Mouse (Mus musculus) gastrocnemius, postnatal 10 days (tissue): Measurements from ENCODE around the gene Mnat1. TPM values are rescaled to one million over a fixed set of nuclear protein-coding genes. Genes with fewer than 3 reads are reported as not detected.
A peak's percentile ranks its signal among the peaks of the same experiment; 100 is the strongest.

Experiments used
- DNase-seq: peaks from one replicate; pipeline ENCODE4 v3.0.0; 2021; ENCODE audit warnings: mixed read lengths
- total RNA-seq, 2 experiments: library from RNA; stranded (reverse); gene quantifications; 2 replicates each; pipeline ENCODE4 v1.2.3; 2021

Mnat1 gene
- total RNA-seq, 2 experiments from 2014 or later: 24.0 to 29.2 TPM

GRCm38 (mm10) chr12:73231552-73231951 is 108.0 kb downstream of the Mnat1 start:
- DNase-seq: no peak

DNA sequence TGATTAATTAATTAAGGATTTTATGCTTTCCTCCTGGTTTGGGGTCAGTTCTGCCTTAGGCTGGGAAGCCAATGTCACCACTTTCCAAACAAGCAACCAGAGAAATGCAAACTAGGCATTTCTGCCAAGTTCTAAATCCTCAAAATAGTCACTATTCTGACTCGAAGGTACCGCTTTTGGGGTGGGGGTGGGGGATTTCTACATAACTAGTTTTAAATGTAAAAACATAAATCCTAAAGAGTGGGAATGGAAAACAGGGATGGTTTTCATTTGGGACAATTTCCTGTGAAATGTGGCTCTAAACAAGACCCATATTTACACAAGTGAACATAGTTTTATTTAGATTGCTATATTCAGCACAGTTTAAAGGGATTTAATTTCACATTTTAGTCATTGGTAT is 109.1 kb downstream of the Mnat1 start:
- DNase-seq: no peak

GRCm38 (mm10) chr12:73241960-73242359 is 118.4 kb downstream of the Mnat1 start:
- DNase-seq: peak; percentile 48

DNA sequence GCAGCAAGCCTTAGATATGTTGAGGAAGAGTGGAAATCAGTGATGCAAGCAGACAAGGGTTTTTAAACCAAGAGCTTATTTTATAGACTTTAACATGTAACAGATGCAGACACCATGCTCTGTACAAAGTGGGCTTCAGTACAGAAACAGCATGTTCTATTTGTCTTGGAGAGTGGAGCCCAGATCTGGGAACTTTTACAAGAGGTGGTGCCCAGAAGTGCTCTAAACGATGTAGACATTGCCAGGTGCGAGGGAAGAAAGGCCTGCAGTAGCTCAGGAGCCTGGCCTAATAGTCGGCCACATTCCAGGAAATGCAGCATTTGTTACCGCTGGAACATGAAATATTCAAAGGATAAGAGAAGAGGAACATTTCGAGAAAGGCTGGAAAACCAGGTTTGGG is 122.2 kb downstream of the Mnat1 start:
- DNase-seq: no peak

- DNase-seq: no peak
These were observed 131.5 kb downstream of the Mnat1 start for GRCm38 (mm10) chr12:73255006-73255405.

GRCm38 (mm10) chr12:73259269-73259668 is 135.8 kb downstream of the Mnat1 start:
- no peak for DNase-seq

GRCm38 (mm10) chr12:73260339-73260738 is 136.8 kb downstream of the Mnat1 start:
- DNase-seq: no peak

GRCm38 (mm10) chr12:73265381-73265978 is 142.0 kb downstream of the Mnat1 start:
- no peak for DNase-seq

GRCm38 (mm10) chr12:73266597-73266996 is 143.1 kb downstream of the Mnat1 start:
- DNase-seq: no peak

- DNase-seq: no peak
These were observed 145.0 kb downstream of the Mnat1 start for GRCm38 (mm10) chr12:73268497-73268896.

DNA sequence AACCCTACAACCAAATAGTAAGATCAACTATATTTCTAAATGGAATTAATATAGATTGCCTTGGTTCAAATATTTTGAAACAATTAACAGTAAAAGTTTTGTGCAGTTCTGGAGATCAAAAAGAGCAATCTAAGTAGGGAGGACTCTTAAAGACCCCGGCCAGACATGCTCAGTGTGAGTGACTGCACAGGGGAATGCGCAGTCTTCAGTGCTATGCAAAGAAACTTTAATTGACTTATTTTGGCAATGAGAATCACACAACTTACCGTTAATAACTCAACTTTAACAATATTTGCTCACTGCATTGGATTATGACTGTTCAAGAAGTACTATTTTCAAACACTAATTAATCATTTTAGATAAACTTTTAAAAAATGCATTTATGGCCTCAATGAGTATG is 146.0 kb downstream of the Mnat1 start:
- DNase-seq: no peak

GRCm38 (mm10) chr12:73269933-73270332 is 146.4 kb downstream of the Mnat1 start:
- DNase-seq: no peak

GRCm38 (mm10) chr12:73274921-73275320 is 151.4 kb downstream of the Mnat1 start:
- no peak for DNase-seq

DNA sequence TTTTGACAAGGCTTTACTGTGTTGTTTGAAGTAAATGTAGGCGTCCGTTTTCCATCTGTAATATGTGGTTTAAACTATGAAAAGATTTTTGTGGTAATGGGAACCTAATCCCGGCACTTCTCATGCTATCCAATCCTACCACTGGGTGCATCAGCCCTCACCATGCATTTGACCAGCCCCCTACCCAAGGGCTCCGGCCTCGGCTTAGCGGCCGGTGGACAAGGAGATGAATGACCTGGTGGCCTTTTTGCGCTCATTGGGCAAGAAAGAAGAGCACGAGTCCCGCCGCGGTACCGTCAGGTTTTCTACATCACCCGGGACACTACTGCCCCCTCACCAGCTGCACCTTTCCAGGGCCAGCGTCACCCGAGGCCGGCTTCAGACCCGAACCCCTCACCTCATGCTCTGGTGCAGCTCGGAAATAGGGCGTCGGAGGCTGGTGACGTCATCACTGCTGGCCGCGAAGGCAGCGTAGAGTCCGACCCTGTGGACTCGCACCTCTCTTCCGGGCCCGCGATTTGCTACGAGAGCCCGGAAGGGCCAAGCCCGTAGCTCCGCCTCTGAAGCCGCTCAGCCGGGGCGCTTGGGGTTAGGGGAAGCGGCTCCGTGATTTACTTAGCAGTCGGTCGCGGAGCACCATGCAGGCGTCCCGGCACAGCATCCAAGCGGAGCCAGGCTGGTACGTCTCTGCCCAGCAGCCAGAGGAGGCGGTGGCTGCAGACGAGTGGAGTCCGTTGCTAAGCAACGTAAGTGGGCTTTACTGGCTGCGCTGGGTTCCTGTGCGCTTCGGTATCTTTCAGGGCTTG is 163.0 kb downstream of the Mnat1 start, which contains the start of the genes Trmt5 and Slc38a6:
TSS of gene Trmt5 (minus strand) at position 424 of the 806 bp plus-strand sequence.
TSS of gene Slc38a6 (plus strand) at position 493 of the 806 bp plus-strand sequence.
- DNase-seq: peak; percentile 89

DNA sequence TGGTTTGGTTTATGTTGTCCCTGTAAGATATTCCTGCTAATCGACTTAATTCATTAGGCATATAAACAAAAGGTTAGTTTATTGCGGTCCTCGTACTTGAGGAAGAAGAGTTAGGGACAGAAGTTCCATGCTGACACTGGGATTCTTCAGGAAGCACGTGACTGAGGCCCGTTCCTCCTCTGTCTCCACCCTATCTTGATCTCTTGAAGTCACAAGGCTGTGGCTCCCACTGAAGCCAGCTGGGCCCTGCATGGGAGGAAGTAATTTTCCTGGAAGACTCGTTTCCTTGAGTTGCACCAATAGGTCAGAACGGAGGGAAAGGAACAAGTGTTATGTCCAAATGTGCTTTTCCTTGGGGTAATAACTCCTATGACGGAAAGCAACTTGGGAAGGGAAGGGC is 164.1 kb downstream of the Mnat1 start:
- no peak for DNase-seq

GRCm38 (mm10) chr12:73288626-73289025 is 165.1 kb downstream of the Mnat1 start:
- no peak for DNase-seq

GRCm38 (mm10) chr12:73294884-73295283 is 171.4 kb downstream of the Mnat1 start:
- no peak for DNase-seq

DNA sequence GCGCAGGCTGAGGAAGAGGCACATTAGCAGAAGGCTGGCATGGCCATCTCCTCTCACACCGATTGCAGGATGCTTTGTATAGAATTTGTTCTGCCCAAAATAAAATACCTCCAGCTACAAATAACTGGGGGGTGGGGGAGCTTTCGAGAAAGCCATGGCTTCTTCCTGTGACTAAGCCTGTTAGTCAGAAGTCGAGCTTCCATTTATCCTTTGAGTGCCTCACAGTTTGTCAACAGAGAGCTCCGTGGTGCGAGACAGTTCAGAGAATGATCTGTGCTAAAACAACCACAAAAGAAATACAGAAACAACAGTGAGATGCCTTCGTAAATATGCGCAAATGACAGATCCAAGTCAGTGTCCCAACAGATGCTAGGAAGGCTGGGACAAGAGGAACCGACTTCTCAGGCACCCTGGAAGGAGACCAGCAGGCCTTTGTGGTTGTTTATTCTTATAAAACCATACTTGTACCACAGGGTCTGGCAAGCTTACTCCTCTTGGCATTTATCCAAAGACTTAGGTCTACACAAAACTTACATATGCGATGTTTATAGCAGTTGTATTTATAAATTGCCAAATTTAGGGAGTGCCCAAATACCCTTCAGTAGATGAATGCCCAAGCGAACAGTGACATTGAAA is 172.1 kb downstream of the Mnat1 start:
- no peak for DNase-seq

DNA sequence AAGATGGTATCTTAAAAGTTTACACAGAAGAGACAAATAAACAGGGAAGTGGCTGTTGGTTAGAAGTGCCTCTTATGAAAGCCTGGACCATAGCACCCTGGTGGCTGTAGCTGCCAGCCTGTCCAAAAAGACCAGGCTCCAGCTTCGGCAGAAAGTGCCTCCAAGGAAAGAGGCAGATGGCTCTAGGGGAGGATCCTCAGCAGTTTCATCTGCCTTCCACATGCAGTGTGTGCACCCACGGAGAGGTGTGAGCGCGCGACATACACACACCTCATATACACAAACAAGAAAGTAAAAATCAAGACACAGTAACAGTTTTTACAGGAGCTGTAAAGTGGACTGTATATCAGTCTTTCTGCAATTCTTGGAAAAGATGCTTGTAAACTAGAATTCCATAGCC is 175.1 kb downstream of the Mnat1 start:
- no peak for DNase-seq

GRCm38 (mm10) chr12:73300531-73300930 is 177.0 kb downstream of the Mnat1 start:
- DNase-seq: no peak

- no peak for DNase-seq
These were observed 181.1 kb downstream of the Mnat1 start for GRCm38 (mm10) chr12:73304636-73305035.

GRCm38 (mm10) chr12:73307750-73308149 is 184.2 kb downstream of the Mnat1 start:
- DNase-seq: no peak

DNA sequence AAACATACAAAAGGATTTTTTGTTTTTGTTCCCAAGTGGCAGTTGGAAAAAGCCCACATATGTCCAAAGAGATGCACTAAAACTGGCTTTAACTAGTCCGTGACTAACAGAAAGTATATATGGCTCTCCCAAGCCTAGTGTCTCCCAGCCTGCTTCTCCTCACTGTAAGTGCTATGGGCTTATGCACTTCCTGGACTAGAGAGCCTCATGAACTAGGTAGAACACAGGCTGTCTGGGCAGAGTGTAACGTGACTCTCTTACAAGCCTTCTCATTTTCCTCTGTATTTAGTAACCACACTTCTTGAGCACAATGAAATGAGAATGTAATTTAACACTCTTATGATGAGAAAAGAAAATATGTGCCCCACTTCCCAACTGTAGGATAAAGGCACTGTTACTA is 185.2 kb downstream of the Mnat1 start:
- no peak for DNase-seq
